26 mouse cellular contexts compared by ENCODE assay signal in genomic region chr15:11586384-11586783, GRCm38 (mm10).
DNase-seq lines count a peak whose midpoint lies in the region; ATAC-seq and TF ChIP-seq lines count a peak whose summit lies in the region.
"Had no signal": no experiment of that assay in that cellular context is flagged by ENCODE, and none has a peak within 500 bp of the region (broad histone marks: within the 10 kb centered on the region; RNA-seq: fewer than 3 reads in every experiment).

No protein-coding gene starts in this region.

- H3K27ac ChIP-seq in intestine, postnatal 0 days (ENCODE audit: low read depth, low read length) = no peak overlapping the region
- no peak overlapping the region for H3K27ac ChIP-seq in intestine, embryonic 15.5 days
- H3K27ac ChIP-seq in MEL (ENCODE audit: control insufficient read depth, low read depth, low read length) = no peak overlapping the region
- no peak overlapping the region for H3K27ac ChIP-seq in cerebellum, adult 2 months (ENCODE audit: insufficient read depth, low read length)
- H3K27ac ChIP-seq: embryonic facial prominence, embryonic 13.5 days; embryonic facial prominence, embryonic 15.5 days; forebrain, embryonic 10.5 days; forebrain, embryonic 13.5 days had no signal

- TF ChIP-seq EP300 in MEL (IDR thresholded peaks at IDR 0.05; ENCODE audit: low read depth in 1 of 2, low read length in 2 of 2) = no peak

- TF ChIP-seq CTCF in intestine, postnatal 0 days (IDR thresholded peaks at IDR 0.05; ENCODE audit: low read depth) = 0 out of 2 replicates have a peak, but pooled peaks have one; percentile 3
- TF ChIP-seq CTCF in MEL (IDR thresholded peaks at IDR 0.05 in 2 of 3, conservative IDR thresholded peaks at IDR 0.05 in 1 of 3; ENCODE audit: control insufficient read depth in 1 of 3, insufficient read depth in 1 of 3, low read depth in 2 of 3, low read length in 3 of 3, poor library complexity in 1 of 3, severe bottlenecking in 1 of 3) = peak in 1 of 3 experiments; percentile 11; a peak in 1 of 6 replicates
- no peak for TF ChIP-seq CTCF in cerebellum, adult 2 months (IDR thresholded peaks at IDR 0.05; ENCODE audit: borderline replicate concordance, insufficient read depth, low read depth, low read length)

- H3K4me1 ChIP-seq in intestine, postnatal 0 days (replicated peaks; ENCODE audit: control insufficient read depth, insufficient read depth, low read length) = no peaks in the 10 kb centered on the region
- no peaks in the 10 kb centered on the region for H3K4me1 ChIP-seq in intestine, embryonic 15.5 days (replicated peaks)
- H3K4me1 ChIP-seq in MEL (ENCODE audit: control insufficient read depth in 1 of 2, insufficient read depth in 2 of 2, low read length in 2 of 2) = no peaks in the 10 kb centered on the region
- H3K4me1 ChIP-seq in cerebellum, adult 2 months (ENCODE audit: control insufficient read depth, insufficient read depth, low read length) = no peaks in the 10 kb centered on the region
- H3K4me1 ChIP-seq: embryonic facial prominence, embryonic 13.5 days; embryonic facial prominence, embryonic 15.5 days; forebrain, embryonic 10.5 days; forebrain, embryonic 13.5 days had no signal

- no peak for TF ChIP-seq RAD21 in MEL (IDR thresholded peaks at IDR 0.05; ENCODE audit: low read depth, low read length)

- no peak for TF ChIP-seq POLR2A in MEL (IDR thresholded peaks at IDR 0.05; ENCODE audit: control insufficient read depth in 1 of 2, insufficient read depth in 1 of 2, low read depth in 1 of 2, low read length in 2 of 2, poor library complexity in 1 of 2)
- TF ChIP-seq POLR2A in cerebellum, adult 2 months (IDR thresholded peaks at IDR 0.05; ENCODE audit: borderline replicate concordance, insufficient read depth, low read length) = no peak

- H3K4me3 ChIP-seq in intestine, postnatal 0 days (ENCODE audit: low read depth, low read length) = no peak overlapping the region
- no peak overlapping the region for H3K4me3 ChIP-seq in intestine, embryonic 15.5 days (replicated peaks)
- H3K4me3 ChIP-seq in MEL (ENCODE audit: control insufficient read depth in 1 of 2, insufficient read depth in 1 of 2, low read depth in 2 of 2, low read length in 2 of 2) = peak overlapping the region; percentile 44 to 55
- H3K4me3 ChIP-seq in cerebellum, adult 2 months (replicated peaks; ENCODE audit: insufficient read depth, low read depth, low read length) = no peak overlapping the region
- H3K4me3 ChIP-seq: embryonic facial prominence, embryonic 13.5 days; embryonic facial prominence, embryonic 15.5 days; erythroblast, embryonic 14.5 days; forebrain, embryonic 10.5 days; forebrain, embryonic 13.5 days had no signal

- no peak for ATAC-seq in intestine, postnatal 0 days
- ATAC-seq in intestine, embryonic 15.5 days = no peak
- ATAC-seq: activated CD4-positive, CD25-positive, alpha-beta regulatory T cell, adult 4 months; forebrain, embryonic 13.5 days; forebrain, embryonic 16.5 days; Patski had no signal

- no peak overlapping the region for H3K9ac ChIP-seq in intestine, postnatal 0 days (ENCODE audit: low read depth, low read length)
- no peak overlapping the region for H3K9ac ChIP-seq in intestine, embryonic 15.5 days
- H3K9ac ChIP-seq in MEL (ENCODE audit: control insufficient read depth, low read depth, low read length, poor library complexity, severe bottlenecking) = peak overlapping the region; percentile 45
- H3K9ac ChIP-seq: embryonic facial prominence, embryonic 13.5 days; embryonic facial prominence, embryonic 15.5 days; forebrain, embryonic 13.5 days had no signal

- DNase-seq in 3T3-L1 (ENCODE audit: low read depth, low spot score) (peak; percentile 39), 416B (ENCODE audit: low read depth) (peak; percentile 17), MEL (ENCODE audit: low read depth, low spot score) (peak; percentile 44)
- no peak for DNase-seq in thymus, postnatal 14 days
- no peak for DNase-seq in cerebellum, adult 2 months
- DNase-seq in urinary bladder, postnatal 36 days (ENCODE audit: low spot score in 2 of 2) = no peak
- DNase-seq: adrenal gland, adult 8-10 months; adrenal gland, postnatal 14 days; adrenal gland, postnatal 36 days; cerebellum, adult 11-12 months; cerebellum, adult 8-10 months; cerebellum, adult 9-11 months; cerebellum, postnatal 14 days; cerebellum, postnatal 36 days; embryo, embryonic 11 days had no signal

- no peak overlapping the region for H3K4me2 ChIP-seq in intestine, postnatal 0 days (replicated peaks; ENCODE audit: low read depth)
- H3K4me2 ChIP-seq in intestine, embryonic 15.5 days (replicated peaks) = no peak overlapping the region
- H3K4me2 ChIP-seq: embryonic facial prominence, embryonic 13.5 days; embryonic facial prominence, embryonic 15.5 days; forebrain, embryonic 13.5 days had no signal

- WGBS in intestine, postnatal 0 days = 80% methylated on average over 2 of the region's 2 CpGs
- 85% methylated on average over 2 of the region's 2 CpGs for WGBS in intestine, embryonic 15.5 days
- WGBS in cerebellum, adult 2 months = 88% methylated on average over 2 of the region's 2 CpGs

- H3K9me3 ChIP-seq in intestine, postnatal 0 days (ENCODE audit: control insufficient read depth) = no peaks in the 10 kb centered on the region
- no peaks in the 10 kb centered on the region for H3K9me3 ChIP-seq in intestine, embryonic 15.5 days
- H3K9me3 ChIP-seq in MEL (replicated peaks; ENCODE audit: insufficient read depth, low read length) = no peaks in the 10 kb centered on the region
- H3K9me3 ChIP-seq: embryonic facial prominence, embryonic 13.5 days; embryonic facial prominence, embryonic 15.5 days; forebrain, embryonic 10.5 days; forebrain, embryonic 13.5 days; G1E had no signal

- no peaks in the 10 kb centered on the region for H3K79me2 ChIP-seq in MEL (ENCODE audit: control insufficient read depth, insufficient read depth, low read length, poor library complexity)

- no peaks in the 10 kb centered on the region for H3K27me3 ChIP-seq in intestine, postnatal 0 days (replicated peaks; ENCODE audit: control insufficient read depth, insufficient read depth, low read length)
- no peaks in the 10 kb centered on the region for H3K27me3 ChIP-seq in intestine, embryonic 15.5 days (replicated peaks)
- H3K27me3 ChIP-seq in MEL (ENCODE audit: control insufficient read depth in 1 of 2, insufficient read depth in 2 of 2, low read length in 2 of 2) = no peaks in the 10 kb centered on the region; a peak in 1 of 4 replicates
- H3K27me3 ChIP-seq in cerebellum, adult 2 months (ENCODE audit: control insufficient read depth, insufficient read depth, low read length) = no peaks in the 10 kb centered on the region
- H3K27me3 ChIP-seq: embryonic facial prominence, embryonic 13.5 days; embryonic facial prominence, embryonic 15.5 days; forebrain, embryonic 13.5 days; Patski had no signal

- H3K36me3 ChIP-seq in intestine, postnatal 0 days (ENCODE audit: control insufficient read depth, insufficient read depth) = no peaks in the 10 kb centered on the region
- H3K36me3 ChIP-seq in intestine, embryonic 15.5 days = no peaks in the 10 kb centered on the region
- H3K36me3 ChIP-seq in MEL (ENCODE audit: control insufficient read depth in 1 of 2, insufficient read depth in 2 of 2, low read length in 2 of 2) = no peaks in the 10 kb centered on the region
- H3K36me3 ChIP-seq: embryonic facial prominence, embryonic 13.5 days; embryonic facial prominence, embryonic 15.5 days; forebrain, embryonic 10.5 days; G1E had no signal

TF ChIP-seq in MEL, 35 proteins besides CTCF, POLR2A, EP300 and RAD21:
- TF ChIP-seq USF1 (IDR thresholded peaks at IDR 0.05; ENCODE audit: low read depth, low read length) = no peak
- no peak for TF ChIP-seq RCOR1 (IDR thresholded peaks at IDR 0.05; ENCODE audit: low read depth, low read length)
- TF ChIP-seq ELF1 (IDR thresholded peaks at IDR 0.05; ENCODE audit: low read depth, low read length) = no peak
- no peak for TF ChIP-seq ETS1 (IDR thresholded peaks at IDR 0.05; ENCODE audit: low read depth, low read length)
- no peak for TF ChIP-seq MAZ (IDR thresholded peaks at IDR 0.05; ENCODE audit: low read depth, low read length)
- TF ChIP-seq MAX (IDR thresholded peaks at IDR 0.05; ENCODE audit: low read length) = no peak
- TF ChIP-seq CHD1 (IDR thresholded peaks at IDR 0.05; ENCODE audit: low read depth, low read length) = no peak
- no peak for TF ChIP-seq E2F4 (IDR thresholded peaks at IDR 0.05; ENCODE audit: borderline replicate concordance, low read depth, low read length)
- no peak for TF ChIP-seq NRF1 (IDR thresholded peaks at IDR 0.05; ENCODE audit: insufficient read depth, low read depth, low read length, poor library complexity, severe bottlenecking)
- TF ChIP-seq GATA1 (IDR thresholded peaks at IDR 0.05; ENCODE audit: low read depth, low read length) = no peak
- TF ChIP-seq HCFC1 (IDR thresholded peaks at IDR 0.05; ENCODE audit: low read depth, low read length) = no peak
- TF ChIP-seq MXI1 (IDR thresholded peaks at IDR 0.05; ENCODE audit: low read depth, low read length) = no peak
- no peak for TF ChIP-seq UBTF (IDR thresholded peaks at IDR 0.05; ENCODE audit: borderline replicate concordance, insufficient read depth, low read depth, low read length)

Comparison
In these comparisons a context has a peak if more than half of its experiments do, and no peak if none do; other contexts are left out.
1. H3K4me3 ChIP-seq: peak in MEL (2 of 2); none in intestine, postnatal 0 days (single experiment), intestine, embryonic 15.5 days (single experiment) and cerebellum, adult 2 months (single experiment).
2. DNase-seq: peak in 3T3-L1 (single experiment), 416B (single experiment) and MEL (single experiment); none in thymus, postnatal 14 days (single experiment), cerebellum, adult 2 months (0 of 2) and urinary bladder, postnatal 36 days (0 of 2).